Mouse (Mus musculus): ENCODE data around the gene Gsg1l. TPM values are rescaled to one million over a fixed set of nuclear protein-coding genes. Genes with fewer than 3 reads are reported as not detected.
A peak's percentile ranks its signal among the peaks of the same experiment; 100 is the strongest.

Gsg1l gene
- polyA plus RNA-seq, 1 experiment from 2014 or later = 12.0 TPM

- Histone ChIP-seq H3K27me3 (replicated peaks) (0 out of 2 replicates have a peak, but pooled peaks cover 21% of the 10 kb centered on the region), H3K4me2 (no peak overlapping the region), H3K9ac (no peak overlapping the region), H3K9me3 (replicated peaks) (no peaks in the 10 kb centered on the region), H3K36me3 (no peaks in the 10 kb centered on the region), H3K4me1 (replicated peaks) (peaks cover 26% of the 10 kb centered on the region), H3K27ac (ENCODE audit: poor library complexity, severe bottlenecking) (no peak overlapping the region), H3K4me3 (no peak overlapping the region)
- no peak for ATAC-seq (ENCODE audit: insufficient number of reproducible peaks, low FRiP score)
- 76% methylated on average over 7 of the region's 7 CpGs for WGBS
Observed at GRCm38 (mm10) chr7:126053618-126054017, 28.6 kb downstream of the Gsg1l start.

- no peak for ATAC-seq (ENCODE audit: insufficient number of reproducible peaks, low FRiP score)
- peaks cover 24% of the 10 kb centered on the region for H3K4me1 ChIP-seq (replicated peaks)
- H3K4me2 ChIP-seq = no peak overlapping the region
- H3K9me3 ChIP-seq (replicated peaks) = no peaks in the 10 kb centered on the region
- H3K27ac ChIP-seq (ENCODE audit: poor library complexity, severe bottlenecking) = no peak overlapping the region
- no peaks in the 10 kb centered on the region for H3K36me3 ChIP-seq
- 42% methylated on average over 6 of the region's 6 CpGs for WGBS
- no peak overlapping the region for H3K4me3 ChIP-seq
- H3K27me3 ChIP-seq (replicated peaks) = 0 out of 2 replicates have a peak, but pooled peaks cover 21% of the 10 kb centered on the region
- no peak overlapping the region for H3K9ac ChIP-seq
Observed at GRCm38 (mm10) chr7:126051910-126052309, 30.3 kb downstream of the Gsg1l start.

- no peak overlapping the region for H3K27ac ChIP-seq (ENCODE audit: poor library complexity, severe bottlenecking)
- H3K9me3 ChIP-seq (replicated peaks) = peaks cover 7% of the 10 kb centered on the region; the same call in 1 of the 2 replicates
- H3K4me2 ChIP-seq = no peak overlapping the region
- peaks cover 21% of the 10 kb centered on the region for H3K4me1 ChIP-seq (replicated peaks)
- H3K36me3 ChIP-seq = 0 out of 2 replicates have a peak, but pooled peaks cover 4% of the 10 kb centered on the region
- no peak for ATAC-seq (ENCODE audit: insufficient number of reproducible peaks, low FRiP score)
- no peak overlapping the region for H3K4me3 ChIP-seq
- no peaks in the 10 kb centered on the region for H3K27me3 ChIP-seq (replicated peaks)
- 86% methylated on average over 6 of the region's 6 CpGs for WGBS
- no peak overlapping the region for H3K9ac ChIP-seq
Observed at GRCm38 (mm10) chr7:126045077-126045476, 37.1 kb downstream of the Gsg1l start.

- Histone ChIP-seq H3K36me3 (0 out of 2 replicates have a peak, but pooled peaks cover 4% of the 10 kb centered on the region), H3K9me3 (replicated peaks) (peaks cover 7% of the 10 kb centered on the region; the same call in 1 of the 2 replicates), H3K9ac (no peak overlapping the region), H3K4me2 (no peak overlapping the region), H3K4me3 (no peak overlapping the region), H3K4me1 (replicated peaks) (peaks cover 40% of the 10 kb centered on the region), H3K27ac (ENCODE audit: poor library complexity, severe bottlenecking) (no peak overlapping the region), H3K27me3 (replicated peaks) (no peaks in the 10 kb centered on the region)
- peak; percentile 26; the same call in 1 of the 2 replicates for ATAC-seq (ENCODE audit: insufficient number of reproducible peaks, low FRiP score)
- 17% methylated on average over 3 of the region's 3 CpGs for WGBS
Observed at GRCm38 (mm10) chr7:126042306-126042705, 39.9 kb downstream of the Gsg1l start.

GRCm38 (mm10) chr7:126040794-126041526 is 41.3 kb downstream of the Gsg1l start:
- Histone ChIP-seq H3K27me3 (replicated peaks) (no peaks in the 10 kb centered on the region), H3K9ac (no peak overlapping the region), H3K36me3 (0 out of 2 replicates have a peak, but pooled peaks cover 4% of the 10 kb centered on the region), H3K4me2 (no peak overlapping the region), H3K4me3 (no peak overlapping the region), H3K27ac (ENCODE audit: poor library complexity, severe bottlenecking) (no peak overlapping the region), H3K4me1 (replicated peaks) (peaks cover 48% of the 10 kb centered on the region), H3K9me3 (replicated peaks) (peaks cover 7% of the 10 kb centered on the region; the same call in 1 of the 2 replicates)
- WGBS = 65% methylated on average over 18 of the region's 18 CpGs
- no peak for ATAC-seq (ENCODE audit: insufficient number of reproducible peaks, low FRiP score)

- 77% methylated on average over 5 of the region's 5 CpGs for WGBS
- no peak overlapping the region for H3K9ac ChIP-seq
- H3K4me1 ChIP-seq (replicated peaks) = peaks cover 58% of the 10 kb centered on the region
- H3K27ac ChIP-seq (ENCODE audit: poor library complexity, severe bottlenecking) = no peak overlapping the region
- H3K27me3 ChIP-seq (replicated peaks) = no peaks in the 10 kb centered on the region
- no peak overlapping the region for H3K4me3 ChIP-seq
- H3K9me3 ChIP-seq (replicated peaks) = peaks cover 2% of the 10 kb centered on the region; the same call in 1 of the 2 replicates
- no peak overlapping the region for H3K4me2 ChIP-seq
- 0 out of 2 replicates have a peak, but pooled peaks cover 2% of the 10 kb centered on the region for H3K36me3 ChIP-seq
- no peak for ATAC-seq (ENCODE audit: insufficient number of reproducible peaks, low FRiP score)
Observed at GRCm38 (mm10) chr7:126039847-126040246, 42.4 kb downstream of the Gsg1l start.

GRCm38 (mm10) chr7:126039247-126039835 is 42.9 kb downstream of the Gsg1l start:
- Histone ChIP-seq H3K4me1 (replicated peaks) (peaks cover 63% of the 10 kb centered on the region), H3K4me2 (peak overlapping the region; percentile 8; the same call in 1 of the 2 replicates)

GRCm38 (mm10) chr7:126038366-126039246 is 43.6 kb downstream of the Gsg1l start:
- peaks cover 64% of the 10 kb centered on the region for H3K4me1 ChIP-seq (replicated peaks)
- H3K4me3 ChIP-seq = no peak overlapping the region
- 48% methylated on average over 25 of the region's 25 CpGs for WGBS
- no peaks in the 10 kb centered on the region for H3K27me3 ChIP-seq (replicated peaks)
- 0 out of 2 replicates have a peak overlapping the region, but pooled peaks have one; percentile 7 for H3K9ac ChIP-seq
- peak overlapping the region; percentile 14 for H3K4me2 ChIP-seq
- ATAC-seq (ENCODE audit: insufficient number of reproducible peaks, low FRiP score) = no peak
- H3K9me3 ChIP-seq (replicated peaks) = no peaks in the 10 kb centered on the region
- H3K36me3 ChIP-seq = no peaks in the 10 kb centered on the region
- no peak overlapping the region for H3K27ac ChIP-seq (ENCODE audit: poor library complexity, severe bottlenecking)

More at GRCm38 (mm10) chr7:126039247-126039835, 42.9 kb downstream of the Gsg1l start:
- ATAC-seq (ENCODE audit: insufficient number of reproducible peaks, low FRiP score) = peak; percentile 37; the same call in 1 of the 2 replicates
- Histone ChIP-seq H3K4me3 (no peak overlapping the region), H3K9me3 (replicated peaks) (no peaks in the 10 kb centered on the region), H3K27me3 (replicated peaks) (no peaks in the 10 kb centered on the region), H3K27ac (ENCODE audit: poor library complexity, severe bottlenecking) (no peak overlapping the region), H3K9ac (0 out of 2 replicates have a peak overlapping the region, but pooled peaks have one; percentile 7), H3K36me3 (no peaks in the 10 kb centered on the region)
- 64% methylated on average over 5 of the region's 5 CpGs for WGBS

GRCm38 (mm10) chr7:126035332-126035731 is 46.9 kb downstream of the Gsg1l start:
- Histone ChIP-seq H3K4me2 (no peak overlapping the region), H3K27ac (ENCODE audit: poor library complexity, severe bottlenecking) (no peak overlapping the region), H3K9me3 (replicated peaks) (no peaks in the 10 kb centered on the region), H3K4me1 (replicated peaks) (peaks cover 55% of the 10 kb centered on the region), H3K4me3 (no peak overlapping the region), H3K27me3 (replicated peaks) (no peaks in the 10 kb centered on the region), H3K36me3 (no peaks in the 10 kb centered on the region), H3K9ac (no peak overlapping the region)
- 65% methylated on average over 3 of the region's 3 CpGs for WGBS
- no peak for ATAC-seq (ENCODE audit: insufficient number of reproducible peaks, low FRiP score)

GRCm38 (mm10) chr7:126032776-126033209 is 49.4 kb downstream of the Gsg1l start:
- no peak for ATAC-seq (ENCODE audit: insufficient number of reproducible peaks, low FRiP score)
- Histone ChIP-seq H3K4me3 (no peak overlapping the region), H3K4me2 (no peak overlapping the region), H3K27ac (ENCODE audit: poor library complexity, severe bottlenecking) (no peak overlapping the region), H3K9ac (no peak overlapping the region), H3K36me3 (no peaks in the 10 kb centered on the region), H3K9me3 (replicated peaks) (no peaks in the 10 kb centered on the region), H3K4me1 (replicated peaks) (peaks cover 37% of the 10 kb centered on the region), H3K27me3 (replicated peaks) (no peaks in the 10 kb centered on the region)
- WGBS = 84% methylated on average over 5 of the region's 5 CpGs

Measured in heart, embryonic 12.5 days (tissue).